Mouse (Mus musculus): ENCODE results near the gene 1700067P10Rik.

1700067P10Rik gene

DNA sequence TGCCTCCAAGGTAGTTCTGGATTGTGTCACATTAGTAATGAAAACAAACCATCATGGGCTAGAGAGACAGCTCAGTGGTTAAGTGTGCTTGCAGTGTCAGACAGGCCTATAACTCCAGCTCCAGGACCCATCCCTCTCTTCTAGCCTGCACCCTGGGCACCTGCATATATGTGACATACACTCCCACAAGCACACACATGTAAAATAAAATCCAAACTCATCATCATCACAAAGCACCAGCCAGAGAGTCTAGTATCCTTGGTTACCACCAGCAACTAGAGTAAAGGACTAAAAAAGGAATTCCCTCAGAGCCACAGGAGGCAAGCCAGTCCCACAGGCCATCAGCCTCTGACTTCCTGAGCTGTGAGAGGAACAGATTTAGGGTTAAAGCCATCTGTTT is at the start of gene 1700067P10Rik:
1700067P10Rik (plus strand) TSS at position 301 of the 400 bp plus-strand sequence.
- DNase-seq (ENCODE audit: low spot score), result no peak

DNA sequence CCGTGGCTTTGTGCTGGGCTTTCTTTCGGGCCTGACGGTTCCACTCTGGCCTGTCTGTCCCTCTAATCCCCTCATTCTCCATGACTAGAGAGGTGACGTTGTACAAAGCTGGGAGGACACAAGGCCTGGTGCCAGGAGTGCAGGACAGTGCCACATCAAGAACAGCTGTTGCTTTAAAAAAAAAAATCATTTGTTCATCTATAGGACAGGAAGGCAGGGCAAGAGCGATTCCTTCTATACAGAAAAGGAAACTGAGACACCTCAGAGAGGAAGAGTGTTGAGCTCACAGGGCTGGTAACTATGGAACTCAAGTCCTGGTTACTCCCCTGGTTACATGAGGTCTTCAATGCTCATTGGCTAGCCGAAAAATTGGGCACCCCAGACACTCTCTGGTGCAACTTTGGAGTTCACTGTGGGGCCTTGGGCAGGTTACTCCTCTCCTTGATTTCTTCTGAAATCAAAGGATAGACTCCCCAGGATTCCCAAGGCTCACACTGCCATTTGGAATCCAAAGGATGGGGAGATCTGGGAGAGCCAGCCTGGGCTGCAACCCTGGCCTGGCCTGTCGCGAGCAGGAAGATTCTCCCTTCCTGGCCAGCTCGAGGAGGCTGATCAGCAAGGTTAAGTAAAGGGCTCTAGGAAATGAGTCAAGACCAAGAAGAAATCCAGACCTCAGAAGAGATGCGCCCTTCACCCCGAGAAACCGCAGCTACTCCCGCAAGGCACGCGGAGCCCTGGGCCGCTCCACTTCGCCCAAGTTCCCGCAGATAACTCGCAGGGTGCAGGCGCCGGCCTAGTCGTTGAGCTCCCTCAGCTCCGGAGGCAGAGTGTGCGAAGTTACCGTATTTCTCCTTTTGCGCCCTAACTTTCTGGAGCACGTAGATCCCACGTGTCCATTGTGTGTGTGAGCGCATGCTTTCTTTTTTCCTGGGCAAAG is 47.5 kb upstream of the 1700067P10Rik start:
- DNase-seq (ENCODE audit: low spot score), result peak; percentile 75

- DNase-seq (ENCODE audit: low spot score), result no peak
Observed at GRCm38 (mm10) chr17:48043154-48043880, 45.8 kb upstream of the 1700067P10Rik start.

- DNase-seq (ENCODE audit: low spot score), result peak; percentile 55
Observed at GRCm38 (mm10) chr17:48045631-48046030, 43.5 kb upstream of the 1700067P10Rik start.

DNA sequence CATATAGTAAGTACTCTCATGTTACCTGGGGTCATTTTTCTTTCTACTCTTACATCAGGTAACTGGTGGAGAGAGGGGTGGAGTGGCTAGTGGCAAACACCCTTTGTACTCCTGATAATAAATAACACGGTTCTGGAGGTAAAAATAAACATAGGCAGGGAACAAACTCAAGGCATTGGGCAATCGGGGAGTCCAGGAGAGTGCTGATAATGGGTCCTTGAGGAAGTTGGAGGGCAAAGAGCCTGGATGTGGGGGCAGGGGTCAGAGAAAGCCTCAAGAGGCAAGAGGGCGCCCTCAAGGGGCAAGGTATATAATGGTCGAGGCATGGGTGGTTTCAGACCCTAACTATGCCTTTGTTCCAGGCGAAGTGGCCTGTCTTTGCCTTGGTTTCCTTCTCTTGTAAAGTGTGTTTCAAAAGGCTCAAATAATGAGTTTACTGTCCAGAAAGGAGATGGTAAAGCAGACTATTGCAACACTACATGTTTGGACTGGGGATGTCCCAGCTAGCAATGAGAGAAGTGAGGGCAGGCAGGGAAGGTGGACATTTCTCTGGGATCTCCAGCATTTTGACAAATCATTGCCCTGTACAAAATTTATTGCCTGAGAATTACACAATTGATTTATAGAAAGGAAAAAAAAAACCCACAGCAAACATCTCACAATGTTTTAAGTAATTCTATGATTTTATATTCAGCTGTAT is 37.3 kb upstream of the 1700067P10Rik start:
- peak; percentile 89 for DNase-seq (ENCODE audit: low spot score)

- DNase-seq (ENCODE audit: low spot score), result no peak
Observed at GRCm38 (mm10) chr17:48052338-48053067, 36.6 kb upstream of the 1700067P10Rik start.

GRCm38 (mm10) chr17:48053646-48054045 is 35.5 kb upstream of the 1700067P10Rik start:
- no peak for DNase-seq (ENCODE audit: low spot score)

GRCm38 (mm10) chr17:48055076-48055816 is 33.9 kb upstream of the 1700067P10Rik start:
- DNase-seq (ENCODE audit: low spot score), result no peak

GRCm38 (mm10) chr17:48057382-48057781 is 31.7 kb upstream of the 1700067P10Rik start:
- DNase-seq (ENCODE audit: low spot score), result no peak

- DNase-seq (ENCODE audit: low spot score), result peak; percentile 47
Observed at GRCm38 (mm10) chr17:48064196-48064843, 24.8 kb upstream of the 1700067P10Rik start.

- no peak for DNase-seq (ENCODE audit: low spot score)
Observed at GRCm38 (mm10) chr17:48065081-48065501, 24.0 kb upstream of the 1700067P10Rik start.

GRCm38 (mm10) chr17:48067083-48067614 is 22.0 kb upstream of the 1700067P10Rik start:
- DNase-seq (ENCODE audit: low spot score), result no peak

DNA sequence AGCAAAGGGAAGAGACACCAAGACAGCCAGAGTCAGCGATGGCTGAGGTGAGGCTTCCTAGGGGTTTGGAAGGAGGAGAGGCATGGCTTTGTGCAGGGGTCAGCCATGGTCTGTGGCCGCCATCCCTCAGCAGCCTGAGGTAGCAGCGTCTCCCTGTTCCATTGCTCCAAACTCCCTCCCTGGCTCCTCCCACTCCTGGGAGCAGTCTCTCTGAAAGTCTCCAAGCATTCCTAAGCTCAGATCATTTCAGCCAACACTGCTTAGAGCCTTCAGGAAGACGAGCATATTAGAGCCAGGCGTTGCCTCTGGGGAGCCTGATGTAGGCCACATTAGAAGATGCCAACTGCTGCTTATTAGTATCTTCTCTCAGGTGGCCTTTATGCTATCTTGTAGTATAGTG is 21.4 kb upstream of the 1700067P10Rik start:
- DNase-seq (ENCODE audit: low spot score), result peak; percentile 34

DNA sequence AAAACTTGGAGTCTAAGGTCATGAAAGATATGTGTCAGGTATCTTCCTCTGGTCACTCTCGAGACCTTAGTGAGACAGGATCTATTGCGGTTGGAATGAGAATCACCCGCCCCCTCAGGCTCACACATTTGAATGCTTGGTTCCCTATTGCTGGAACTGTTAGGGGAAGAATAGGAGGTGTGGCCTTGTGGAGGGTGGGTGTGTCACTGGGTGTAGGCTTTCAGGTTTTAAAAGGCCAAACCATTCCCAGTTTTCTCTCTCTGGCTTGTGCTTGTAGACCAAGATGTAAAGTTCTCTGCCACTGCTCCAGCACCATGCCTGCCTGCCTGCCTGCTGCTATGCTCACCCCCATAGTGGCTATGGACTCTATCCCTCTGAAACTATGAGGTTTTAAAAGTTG is 8.5 kb upstream of the 1700067P10Rik start:
- DNase-seq (ENCODE audit: low spot score), result no peak

DNA sequence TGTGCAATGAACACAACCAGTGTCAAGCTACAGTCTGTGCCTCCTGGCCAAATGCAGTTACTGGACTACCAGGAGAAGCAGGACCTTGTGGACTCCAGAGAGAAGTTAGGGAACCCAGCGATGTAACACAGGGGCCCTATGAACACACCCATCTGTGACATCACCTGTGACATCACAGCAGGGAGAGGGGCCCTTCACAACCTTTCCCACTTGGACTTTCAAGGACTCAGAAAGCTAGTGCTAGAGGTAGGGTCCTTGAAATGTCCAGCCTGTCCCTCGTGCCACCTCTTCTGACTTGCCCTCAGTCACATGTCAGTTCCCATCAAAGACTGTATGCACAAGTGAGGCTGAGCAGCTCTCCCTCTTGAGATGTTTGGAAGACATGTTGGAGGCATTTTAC is 327 bp downstream of the 1700067P10Rik start:
- DNase-seq (ENCODE audit: low spot score), result no peak

- DNase-seq (ENCODE audit: low spot score), result no peak
Observed at GRCm38 (mm10) chr17:48090305-48090704, 1.2 kb downstream of the 1700067P10Rik start.

GRCm38 (mm10) chr17:48093286-48093817 is 4.2 kb downstream of the 1700067P10Rik start:
- DNase-seq (ENCODE audit: low spot score), result no peak

DNA sequence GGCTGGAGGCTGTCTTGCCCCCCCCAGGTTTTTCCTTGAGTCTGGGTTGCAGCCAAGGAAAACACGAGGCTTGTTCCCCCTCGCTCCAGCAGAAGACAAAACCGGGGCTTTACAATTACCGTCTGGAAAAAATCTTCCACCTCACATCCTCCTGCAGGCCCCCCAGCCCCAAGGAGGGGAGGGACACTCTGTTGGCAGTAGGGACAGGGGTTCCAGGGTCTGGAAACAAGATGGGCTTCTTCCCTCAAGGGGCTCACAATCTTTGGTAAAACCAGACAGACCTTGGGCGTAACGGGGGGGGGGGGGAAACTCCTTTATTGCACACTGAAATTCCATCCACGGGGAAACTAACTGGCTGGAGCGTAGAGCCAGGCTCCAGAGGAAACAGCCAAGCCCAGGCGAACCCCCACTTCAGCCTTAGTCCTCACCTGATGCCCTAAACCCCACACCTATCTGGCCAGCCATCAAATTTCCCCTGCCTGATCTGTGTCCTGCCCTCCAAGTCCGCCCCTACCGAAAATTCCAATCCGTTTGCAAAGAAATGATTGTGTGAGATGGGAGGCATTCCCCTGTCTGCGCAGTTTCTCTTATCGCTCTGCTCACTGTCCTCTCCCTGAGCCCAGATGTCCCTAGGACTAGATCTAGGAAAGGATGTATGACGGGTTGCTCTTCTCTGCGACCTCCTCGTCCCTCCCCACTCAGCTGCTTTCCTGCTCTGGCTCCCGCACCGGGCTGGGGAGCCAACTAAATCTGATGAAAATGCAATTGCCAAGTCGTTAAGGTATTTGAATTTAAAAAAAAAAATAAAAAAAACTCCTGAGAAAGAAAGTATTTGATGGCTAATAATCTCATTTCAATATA is 5.9 kb downstream of the 1700067P10Rik start:
- DNase-seq (ENCODE audit: low spot score), result peak; percentile 5

GRCm38 (mm10) chr17:48095718-48096121 is 6.6 kb downstream of the 1700067P10Rik start:
- no peak for DNase-seq (ENCODE audit: low spot score)
